Mouse (Mus musculus) ES-E14 (cell line): ENCODE data around the gene Mark1.

ENCODE experiments used
- CHD2 ChIP-seq: IDR thresholded peaks from 2 replicates; pipeline ENCODE4 v1.6.1; 2014; ENCODE audit warnings: mild to moderate bottlenecking, low read depth, low read length, inconsistent platforms
- MAFK ChIP-seq: IDR thresholded peaks from 2 replicates; pipeline ENCODE4 v1.6.1; 2014; ENCODE audit warnings: mild to moderate bottlenecking, low read depth, low read length, inconsistent platforms; ENCODE audit not compliant: insufficient read depth
- ZC3H11A ChIP-seq: IDR thresholded peaks from 2 replicates; pipeline ENCODE4 v1.6.1; 2012; ENCODE audit warnings: low read depth, mild to moderate bottlenecking, inconsistent platforms, low read length, borderline replicate concordance

- TF ChIP-seq ZC3H11A (no peak), MAFK (no peak), CHD2 (no peak)
Observed at GRCm38 (mm10) chr1:184905904-184906745, 93.2 kb downstream of the Mark1 start.
